Mouse (Mus musculus) spleen, adult 2 months (tissue): ENCODE measurements around the gene Gm49336.

Experiments used
- CTCF ChIP-seq: fragments of 200-500 bp; IDR thresholded peaks from 2 replicates; pipeline ENCODE4 v1.5.1; 2011; ENCODE audit warnings: mild to moderate bottlenecking, inconsistent platforms; ENCODE audit not compliant: insufficient read depth, insufficient read length, insufficient replicate concordance; ENCODE audit errors: extremely low read depth
- POLR2A ChIP-seq: fragments of 200-500 bp; IDR thresholded peaks from 2 replicates; pipeline ENCODE4 v1.6.1; 2011; ENCODE audit warnings: low read depth, low read length, inconsistent platforms

DNA sequence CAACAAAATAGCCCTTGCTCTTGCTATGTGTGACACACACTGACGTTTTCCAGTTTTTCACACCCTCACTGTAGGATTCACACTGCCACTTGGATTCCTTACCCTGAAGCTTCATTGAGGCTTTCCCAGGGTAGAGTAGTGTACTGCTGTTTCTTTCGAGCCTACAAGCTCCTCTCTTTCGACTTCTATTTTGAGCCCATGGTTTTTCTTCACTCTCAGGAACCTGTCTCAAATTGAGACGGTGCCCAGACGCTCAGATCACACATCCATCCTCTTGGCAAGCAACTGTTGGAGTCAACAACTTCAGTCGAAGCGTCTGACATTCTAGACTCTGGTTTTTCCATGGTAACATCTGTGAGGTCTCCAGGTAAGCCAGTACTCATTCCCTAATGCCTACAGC lies 54.4 kb downstream of the Gm49336 start, which contains the start of gene Atp8a2:
- no peak for TF ChIP-seq CTCF
- no peak for TF ChIP-seq POLR2A
